Mouse (Mus musculus) stomach, postnatal 0 days (tissue): ENCODE measurements around the gene Med12l.

Source experiments
- CTCF ChIP-seq: IDR thresholded peaks from 2 replicates; pipeline ENCODE4 v1.5.1; 2016; ENCODE audit warnings: antibody characterized with exemption, low read depth, mild to moderate bottlenecking, moderate library complexity
- EP300 ChIP-seq: optimal IDR thresholded peaks from 2 replicates; pipeline ENCODE3; 2016; ENCODE audit warnings: antibody characterized with exemption

DNA sequence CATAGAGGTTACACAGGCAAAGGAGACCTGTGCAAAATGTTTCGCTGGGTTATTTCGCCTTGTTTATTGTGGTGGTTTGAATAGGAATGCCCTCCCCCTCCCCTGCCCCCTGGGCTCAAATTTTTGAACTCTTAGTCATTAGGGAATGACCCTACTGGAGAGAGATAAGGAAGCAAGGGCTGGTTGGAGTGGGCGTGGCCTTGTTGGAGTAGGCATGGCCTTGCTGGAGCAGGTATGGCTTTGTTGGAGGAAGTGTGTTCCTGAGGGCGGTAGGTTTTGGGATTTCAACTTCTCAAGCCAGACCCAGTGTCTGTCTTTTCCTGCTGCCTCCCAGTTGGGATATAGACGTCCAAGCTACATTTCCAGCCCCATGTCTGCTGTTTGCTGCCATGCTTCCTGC, 1.9 kb upstream of the Med12l start:
- TF ChIP-seq EP300 = no peak
- TF ChIP-seq CTCF = no peak
